Mouse (Mus musculus) lung, adult 18-20 months (tissue): ENCODE data around the gene Mdk.
A peak's percentile ranks its signal among the peaks of the same experiment; 100 is the strongest.

Experiments
- DNase-seq, 2 experiments: peaks; one replicate each; pipeline ENCODE4 v3.0.0; 2022; ENCODE audit warnings: mixed read lengths in 2 of 2

Mdk gene

GRCm38 (mm10) chr2:91958049-91958448 is 26.0 kb upstream of the Mdk start:
- DNase-seq, result no peak

- peak in 1 of 2 experiments; percentile 38 for DNase-seq
Observed at GRCm38 (mm10) chr2:91957096-91957495, 25.0 kb upstream of the Mdk start.

DNA sequence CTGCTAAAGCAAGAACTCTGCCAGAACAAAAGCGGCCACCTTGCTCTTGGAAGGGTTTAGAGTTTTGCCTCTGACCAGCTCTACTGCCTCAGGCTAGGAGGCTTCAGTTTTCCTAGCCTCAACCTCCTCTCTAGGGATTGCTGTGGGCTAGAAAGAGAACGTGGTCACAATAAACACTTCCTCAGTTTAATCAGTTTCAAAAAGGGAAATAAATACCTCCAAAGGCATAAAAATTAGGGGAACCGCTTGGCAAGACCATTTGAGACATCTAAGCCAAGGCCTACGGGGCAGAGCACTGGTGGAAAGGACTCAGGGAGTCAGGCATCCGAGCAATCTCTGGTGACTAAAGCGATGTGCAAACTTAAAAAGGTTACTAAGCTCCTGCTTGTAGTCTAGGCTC is 23.8 kb upstream of the Mdk start:
- no peak for DNase-seq

GRCm38 (mm10) chr2:91955121-91955591 is 23.1 kb upstream of the Mdk start:
- DNase-seq, result peak; percentile 66 to 76

DNA sequence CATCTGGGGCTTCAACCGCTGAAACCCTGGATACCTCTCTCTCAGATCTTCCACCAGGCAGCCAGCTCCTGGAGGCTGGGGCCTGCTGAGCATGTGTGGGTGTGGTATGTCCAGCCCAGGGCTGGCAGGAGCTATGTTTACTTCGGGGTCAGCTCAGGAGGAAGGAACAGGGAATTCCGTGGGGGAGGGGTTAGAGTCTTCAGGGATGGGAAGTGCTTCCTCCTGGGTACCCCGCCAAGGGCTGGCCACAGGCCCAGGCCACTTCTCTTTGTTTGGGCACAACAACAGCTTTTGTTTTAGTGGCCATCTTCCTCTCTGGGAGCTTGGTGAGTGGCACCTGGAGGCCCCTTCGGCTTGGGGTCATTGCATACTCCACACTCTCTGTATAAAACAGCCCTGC is 21.7 kb upstream of the Mdk start:
- DNase-seq, result peak; percentile 91 to 94

- DNase-seq, result peak in 1 of 2 experiments; percentile 45
Observed at GRCm38 (mm10) chr2:91950275-91951085, 18.4 kb upstream of the Mdk start.

DNA sequence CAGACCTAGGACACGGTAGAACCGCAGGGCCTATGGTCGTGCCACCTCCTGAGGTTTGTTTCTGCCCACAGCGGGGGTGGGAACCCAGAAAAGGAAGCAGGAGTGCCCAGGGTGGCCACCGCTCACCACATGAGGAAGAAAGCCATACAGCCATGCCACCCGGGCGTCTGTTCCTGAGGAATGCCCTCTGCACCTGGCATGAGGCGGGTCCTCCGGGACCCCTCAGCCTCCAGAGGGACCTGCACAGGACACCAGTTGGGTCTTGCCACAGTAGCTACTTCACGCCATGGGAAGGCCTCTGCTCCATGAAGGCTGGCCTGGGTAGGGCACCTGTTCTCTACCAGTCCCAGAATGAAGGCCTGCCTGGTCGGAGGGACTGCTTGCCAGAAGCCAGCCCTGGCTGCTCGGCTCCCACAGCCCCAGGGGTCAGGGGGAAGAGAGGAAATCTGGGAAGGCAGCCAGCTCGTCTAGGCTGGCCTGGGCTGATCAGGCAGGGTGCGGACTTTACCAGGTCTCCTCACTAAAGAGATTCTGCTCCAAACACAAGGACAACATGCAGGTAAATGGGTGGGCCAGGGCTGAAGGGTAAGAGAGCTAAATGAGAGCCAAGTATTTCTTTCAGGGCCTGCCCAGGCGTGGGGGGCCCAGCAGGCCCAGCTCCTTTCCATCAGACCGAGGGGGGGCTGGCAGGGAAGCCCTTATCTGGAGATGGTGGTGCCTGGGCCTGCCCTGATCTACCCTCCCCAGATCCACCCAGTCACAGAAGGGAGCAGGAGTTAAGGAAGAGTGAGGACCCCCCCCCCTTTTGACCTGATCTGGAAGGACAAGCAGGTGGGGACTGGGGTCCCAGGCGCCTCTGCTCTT is 17.5 kb upstream of the Mdk start:
- DNase-seq, result peak in 1 of 2 experiments; percentile 43

DNA sequence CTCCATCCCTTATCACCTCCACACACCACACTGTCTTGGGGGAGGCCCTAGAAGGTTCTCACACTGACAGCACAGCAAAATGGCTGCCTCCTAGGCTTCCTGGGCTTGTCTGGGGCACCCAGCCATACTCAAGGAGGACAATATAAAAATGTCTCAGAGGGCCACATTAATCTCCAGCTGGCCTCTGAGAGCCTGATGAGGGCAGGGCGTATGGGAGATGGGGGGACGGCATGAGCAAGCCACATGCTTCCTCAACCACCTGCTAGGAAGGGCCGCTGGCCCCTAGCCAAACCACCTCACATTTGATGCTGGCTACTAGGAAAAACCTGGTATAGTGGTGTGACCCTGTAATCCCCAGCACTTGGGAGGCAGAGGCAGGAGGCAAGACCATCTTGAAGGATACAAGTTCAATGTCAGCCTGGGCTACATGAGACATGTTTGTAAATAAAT is 16.7 kb upstream of the Mdk start:
- no peak for DNase-seq

- DNase-seq, result peak; percentile 63 to 75
Observed at GRCm38 (mm10) chr2:91948151-91948509, 16.0 kb upstream of the Mdk start.

DNA sequence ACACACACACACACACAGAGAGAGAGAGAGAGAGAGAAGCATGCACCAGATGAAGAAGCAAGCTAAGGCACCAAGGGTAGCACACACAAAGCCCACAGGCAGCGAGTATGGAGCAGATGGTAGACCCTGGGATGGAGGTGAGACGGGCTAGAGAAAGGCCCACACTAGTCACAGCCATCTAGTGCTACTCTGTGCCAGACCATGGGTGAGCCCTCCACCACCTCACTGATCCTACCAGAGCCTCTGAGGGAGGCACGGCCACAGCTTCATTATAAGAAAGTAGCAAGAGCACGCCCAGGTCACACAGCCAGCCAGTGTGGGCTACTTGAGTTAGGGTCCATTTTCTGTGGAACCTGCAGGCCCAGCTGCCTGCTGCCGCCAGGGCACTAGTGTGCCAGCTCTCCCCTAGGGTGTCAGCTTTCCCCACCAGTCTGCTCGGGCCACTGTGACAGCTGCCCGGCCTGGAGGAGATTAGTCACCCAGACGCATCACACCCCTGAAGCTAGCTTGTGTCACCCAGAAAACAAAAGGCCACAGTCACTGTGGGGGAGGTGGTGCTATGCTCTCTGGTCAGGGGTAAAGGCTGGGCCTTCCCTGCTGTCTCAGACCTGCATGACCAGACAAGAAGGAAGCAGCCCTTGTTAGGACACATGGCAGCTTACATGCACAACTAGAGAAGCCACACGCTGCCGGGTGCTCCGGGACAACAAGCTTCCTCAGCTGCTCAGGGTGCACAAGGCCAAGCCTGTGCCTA is 15.5 kb upstream of the Mdk start:
- DNase-seq, result peak; percentile 60 to 70

DNA sequence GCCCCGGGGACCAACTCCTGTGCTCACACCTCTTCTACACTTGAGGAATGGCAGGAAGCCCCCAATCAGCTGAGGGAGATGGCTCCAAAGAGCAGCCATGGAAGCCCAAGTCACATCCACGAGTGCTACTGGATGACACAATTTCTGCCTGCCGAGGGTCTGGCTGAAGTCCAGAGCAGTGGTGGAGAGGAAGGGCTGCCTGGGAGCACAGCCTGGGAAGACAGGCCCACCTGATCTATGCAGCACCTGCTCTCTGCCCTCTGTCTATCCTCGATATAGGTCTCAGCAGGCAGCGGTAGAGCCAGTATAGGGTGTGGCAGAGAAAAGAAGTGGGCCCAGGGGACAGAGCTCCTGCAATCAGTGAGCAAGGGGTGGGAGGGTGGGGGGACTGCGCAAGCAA is 14.7 kb upstream of the Mdk start:
- DNase-seq, result peak; percentile 51 to 54

DNA sequence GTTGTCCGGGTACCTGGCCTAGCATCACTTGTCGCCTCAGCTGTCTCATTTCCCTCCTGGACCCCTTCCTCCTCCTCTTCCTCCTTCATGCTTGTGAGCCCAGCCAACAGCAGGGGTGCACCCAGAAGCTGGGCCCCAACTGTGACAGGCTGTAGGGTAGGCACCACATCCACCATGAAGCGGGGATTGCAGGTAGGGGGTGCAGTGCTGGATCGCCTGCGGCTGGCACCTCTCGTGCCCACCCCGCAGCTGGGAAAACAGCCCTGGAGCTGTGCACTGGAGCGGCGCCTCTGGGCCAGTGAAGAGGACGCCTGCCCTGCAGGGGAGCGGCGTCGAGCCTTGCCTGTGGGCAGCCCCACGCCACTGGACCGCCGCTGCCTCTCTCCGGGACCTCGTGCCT is 13.4 kb upstream of the Mdk start, which contains the start of gene Gm9821:
Gene Gm9821, plus strand, starts transcription at position 221 of the 400 bp plus-strand sequence.
- no peak for DNase-seq

DNA sequence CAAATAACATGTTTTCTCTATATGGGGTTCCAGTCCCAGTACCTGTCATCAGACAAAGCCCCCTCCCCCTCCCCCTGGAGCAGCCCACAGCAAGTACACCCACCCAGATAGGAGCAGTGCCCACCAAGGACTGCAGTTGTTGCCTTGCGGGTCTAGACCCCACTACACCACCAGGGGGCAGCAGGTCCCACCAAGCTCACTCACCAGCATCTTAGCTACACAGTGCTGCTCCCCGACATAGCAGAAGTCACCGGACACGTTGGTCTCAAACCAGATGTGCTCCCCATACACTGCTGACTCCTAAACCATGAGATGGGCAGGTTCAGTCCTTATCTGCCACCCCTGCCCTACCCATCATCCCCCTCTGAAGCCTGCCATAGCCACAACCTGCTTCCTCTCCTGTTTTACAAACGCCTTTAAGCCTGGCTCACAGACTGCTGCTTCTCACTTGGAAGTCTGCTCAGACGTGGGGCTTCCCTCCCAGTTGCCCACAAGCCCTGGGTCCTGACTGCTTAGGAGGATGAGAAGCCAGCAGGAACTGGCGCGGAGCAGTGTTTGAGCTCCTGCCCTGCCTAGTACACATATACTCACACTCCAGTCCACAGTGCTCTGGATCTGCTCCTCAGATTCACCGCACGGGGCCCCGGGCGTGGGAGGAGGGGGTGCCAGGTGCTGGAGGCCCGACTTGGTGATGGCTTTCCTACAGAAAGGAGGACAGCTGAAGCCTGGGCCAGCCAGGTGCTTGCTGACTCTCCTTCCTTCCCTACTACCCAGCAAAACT is 12.3 kb upstream of the Mdk start:
- DNase-seq, result peak; percentile 72 to 79

GRCm38 (mm10) chr2:91942356-91942755 is 10.3 kb upstream of the Mdk start:
- no peak for DNase-seq

DNA sequence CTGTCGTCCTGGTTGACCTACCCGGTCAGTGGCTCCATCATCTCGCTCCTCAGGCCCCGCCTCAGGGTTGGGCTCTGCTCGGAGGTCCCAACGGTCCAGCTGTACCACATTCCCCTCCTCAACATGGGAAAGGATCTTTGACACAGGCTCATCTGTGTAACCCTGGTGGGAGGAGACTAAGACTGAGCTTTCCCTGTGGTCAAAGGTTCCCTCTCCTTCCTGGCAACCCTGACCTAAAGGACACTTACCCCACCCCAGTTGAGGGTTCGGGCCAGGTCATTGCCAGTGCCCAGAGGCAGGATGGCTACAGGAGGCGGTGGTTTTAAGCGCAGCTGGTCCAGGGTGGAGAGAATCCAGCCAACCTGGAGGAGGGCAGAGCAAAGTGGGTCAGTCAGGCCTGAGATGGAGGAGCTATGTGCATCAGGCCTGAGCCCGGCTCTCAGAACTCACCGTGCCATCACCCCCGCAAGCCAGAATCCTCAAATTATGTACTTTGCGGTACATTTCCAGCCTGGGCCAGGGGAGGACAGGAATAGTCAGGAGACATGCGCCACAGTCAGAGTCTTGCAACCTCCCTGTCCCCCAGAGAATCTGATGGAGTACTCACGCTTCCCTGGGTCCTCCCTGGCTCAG is 7.3 kb upstream of the Mdk start:
- DNase-seq, result no peak

GRCm38 (mm10) chr2:91936154-91936553 is 4.1 kb upstream of the Mdk start:
- DNase-seq, result no peak

- DNase-seq, result no peak
Observed at GRCm38 (mm10) chr2:91934826-91935525, 2.9 kb upstream of the Mdk start.

GRCm38 (mm10) chr2:91934016-91934415 is 1.9 kb upstream of the Mdk start:
- no peak for DNase-seq

DNA sequence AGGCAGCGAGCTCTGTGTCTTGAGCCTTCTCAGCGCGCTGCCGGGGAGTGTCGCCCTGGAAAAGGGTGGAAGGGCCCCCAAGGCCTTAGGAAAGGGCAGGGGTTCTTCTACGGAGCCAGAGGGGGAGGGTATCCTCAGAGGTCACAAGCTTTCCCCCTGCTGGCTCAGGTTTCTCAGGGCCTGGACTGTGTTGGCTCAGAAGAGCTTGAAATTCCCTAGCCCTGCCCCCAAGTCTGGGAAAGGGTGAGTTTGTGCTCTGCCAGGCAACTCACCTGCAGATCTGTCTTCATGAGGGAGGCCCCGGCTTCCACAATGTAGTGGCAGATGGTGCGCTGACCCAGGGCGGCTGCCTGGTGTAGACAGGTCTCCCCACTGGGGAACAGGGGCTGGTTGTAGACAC is 1.4 kb upstream of the Mdk start:
- DNase-seq, result no peak

- DNase-seq, result no peak
Observed at GRCm38 (mm10) chr2:91932737-91933350, 747 bp upstream of the Mdk start.
